Mouse (Mus musculus) testis, adult 2 months (tissue): ENCODE measurements around the gene Snrk.

Experiments used
- CTCF ChIP-seq: fragments of 200-500 bp; IDR thresholded peaks from 2 replicates; pipeline ENCODE4 v1.5.1; 2012; ENCODE audit warnings: low read depth, mild to moderate bottlenecking, inconsistent platforms, low read length, moderate library complexity; ENCODE audit not compliant: control insufficient read depth, insufficient read depth, insufficient replicate concordance
- POLR2A ChIP-seq: fragments of 200-500 bp; IDR thresholded peaks from 2 replicates; pipeline ENCODE4 v1.6.1; 2012; ENCODE audit warnings: low read depth, mild to moderate bottlenecking, inconsistent platforms, low read length, moderate library complexity; ENCODE audit not compliant: control insufficient read depth

DNA sequence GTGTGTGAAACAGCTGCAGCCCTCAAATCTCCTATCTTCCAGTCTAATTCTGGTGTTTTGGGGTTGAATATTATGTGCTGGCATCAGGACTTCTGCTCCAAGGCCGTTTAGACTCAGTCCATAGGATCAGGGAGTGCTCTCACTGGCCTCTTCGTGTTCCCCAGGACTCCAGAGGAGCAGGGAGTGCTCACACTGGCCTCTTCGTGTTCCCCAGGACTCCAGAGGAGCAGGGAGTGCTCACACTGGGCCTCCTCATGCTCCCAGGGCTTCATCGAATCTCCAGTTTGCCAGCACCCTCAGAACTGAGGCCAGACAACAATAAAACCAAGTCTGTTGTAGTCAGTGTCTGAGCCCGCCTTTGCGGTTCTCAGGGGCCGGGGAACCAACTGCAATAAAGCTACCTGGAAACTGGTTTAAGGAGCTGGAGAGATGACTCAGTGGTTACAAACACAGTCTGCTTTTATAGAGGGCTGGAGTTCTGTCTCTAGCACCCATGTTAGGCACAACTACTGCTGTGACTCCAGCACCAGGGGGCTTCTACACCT is 12.7 kb upstream of the Snrk start:
- TF ChIP-seq CTCF (no peak), POLR2A (no peak)
